Mouse (Mus musculus): ENCODE data around the gene Ccnl1. TPM values are rescaled to one million over a fixed set of nuclear protein-coding genes. Genes with fewer than 3 reads are reported as not detected.

Gene Ccnl1
- polyA plus RNA-seq (2017; shearing (Covaris generic)) = 55.3 TPM

GRCm38 (mm10) chr3:65958102-65958839 is at the start of gene Ccnl1:
TSS of gene Ccnl1 (minus strand) at chr3:65958249.

